Mouse (Mus musculus): ENCODE measurements around the gene Ddc.

GRCm38 (mm10) chr11:11836262-11836661 is 61.7 kb downstream of the Ddc start:
- TF ChIP-seq CTCF (IDR thresholded peaks at IDR 0.05; ENCODE audit: low read depth) (no peak), EP300 (IDR thresholded peaks at IDR 0.05; ENCODE audit: low read depth) (no peak)
